Mouse (Mus musculus) ovary, postnatal 36 days (tissue): Measurements from ENCODE around the gene Mfap5.
"Not testable (repeated sequence)": the region's sequence is repeated elsewhere in the genome, so short reads cannot be mapped to it uniquely, and the experiment has no call there.

Source experiments
- DNase-seq: peaks from one replicate; pipeline ENCODE4 v3.0.0; 2022; ENCODE audit warnings: low spot score, mixed read lengths

The Mfap5 gene

GRCm38 (mm10) chr6:122512914-122513878, 7.6 kb downstream of the Mfap5 start:
- DNase-seq = no peak

- DNase-seq = no peak
Observed at GRCm38 (mm10) chr6:122514312-122514711, 8.7 kb downstream of the Mfap5 start.

DNA sequence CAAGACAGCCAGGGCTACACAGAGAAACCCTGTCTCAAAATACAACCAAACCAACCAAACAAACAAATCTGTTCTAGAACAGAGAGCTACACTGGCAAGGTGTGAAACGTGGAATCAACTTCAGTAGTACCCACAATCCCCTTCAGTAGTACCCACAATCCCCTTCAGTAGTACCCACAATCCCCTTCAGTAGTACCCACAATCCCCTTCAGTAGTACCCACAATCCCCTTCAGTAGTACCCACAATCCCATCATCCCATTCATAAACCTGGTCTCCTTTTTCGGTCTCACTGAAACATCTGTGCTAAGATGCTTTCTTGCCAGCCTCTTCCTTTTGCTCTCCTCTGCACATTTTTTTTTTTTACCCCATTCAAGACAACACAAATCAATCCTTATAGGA, 10.1 kb downstream of the Mfap5 start:
- not testable (repeated sequence) for DNase-seq

DNA sequence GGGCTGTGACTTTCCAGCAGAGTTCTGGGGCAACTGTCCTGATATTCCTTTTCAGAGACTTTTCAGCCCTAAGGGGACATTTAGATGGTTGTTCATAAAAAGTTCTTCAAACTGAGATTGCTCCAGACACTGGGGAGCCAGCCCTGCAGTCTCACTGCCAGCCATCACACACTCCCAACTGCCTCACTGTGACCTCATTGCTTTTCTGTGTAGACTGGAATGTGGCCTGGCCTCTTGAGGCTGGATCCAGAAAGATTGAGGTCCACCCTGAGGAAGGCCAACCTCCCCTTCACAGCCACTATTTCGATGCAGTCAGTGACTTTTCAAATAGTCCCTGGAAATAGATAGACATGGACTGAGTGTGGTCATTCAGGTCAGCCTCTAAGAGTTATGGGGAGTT, 12.0 kb downstream of the Mfap5 start:
- no peak for DNase-seq

GRCm38 (mm10) chr6:122519384-122519783, 13.7 kb downstream of the Mfap5 start:
- no peak for DNase-seq

GRCm38 (mm10) chr6:122522595-122522994, 16.9 kb downstream of the Mfap5 start:
- DNase-seq = no peak

- no peak for DNase-seq
Observed at GRCm38 (mm10) chr6:122523289-122523688, 17.6 kb downstream of the Mfap5 start.

DNA sequence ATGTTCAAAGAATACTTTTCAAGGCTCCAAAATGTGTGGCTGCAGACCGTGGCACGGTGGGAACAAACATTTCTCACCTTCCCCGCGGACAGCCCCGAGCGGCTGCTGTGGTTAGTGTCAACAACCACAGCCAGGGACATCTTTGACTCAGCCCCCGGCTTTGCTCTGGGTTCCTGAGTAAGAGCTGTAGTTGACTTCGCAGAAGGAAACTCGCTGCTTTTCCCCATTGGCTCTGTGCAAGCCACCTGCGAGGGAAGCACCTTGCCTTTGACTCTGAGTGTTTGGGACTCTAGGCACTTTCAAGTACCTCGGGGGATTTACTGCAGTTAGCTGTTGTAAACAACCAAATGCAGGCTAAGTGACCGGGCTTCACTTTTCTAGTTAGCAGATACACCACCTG, 22.0 kb downstream of the Mfap5 start:
- DNase-seq = no peak

DNA sequence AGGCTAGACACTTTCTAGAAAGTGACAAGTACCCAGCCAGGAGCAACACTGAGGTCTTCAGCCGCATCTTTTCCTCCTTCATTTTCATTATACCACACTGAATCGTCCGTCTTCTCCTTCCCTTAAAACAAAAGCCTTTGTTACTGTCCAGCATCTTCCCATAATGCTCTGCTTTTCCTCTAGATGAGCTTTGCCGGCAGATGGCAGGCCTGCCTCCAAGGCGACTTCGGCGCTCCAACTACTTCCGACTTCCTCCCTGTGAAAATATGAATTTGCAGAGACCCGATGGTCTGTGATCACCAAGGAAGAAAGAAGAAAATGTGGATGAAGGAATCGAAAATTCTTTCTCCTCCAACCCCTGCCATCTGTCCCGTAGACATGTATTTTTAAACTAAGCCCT, 22.5 kb downstream of the Mfap5 start:
- no peak for DNase-seq

DNA sequence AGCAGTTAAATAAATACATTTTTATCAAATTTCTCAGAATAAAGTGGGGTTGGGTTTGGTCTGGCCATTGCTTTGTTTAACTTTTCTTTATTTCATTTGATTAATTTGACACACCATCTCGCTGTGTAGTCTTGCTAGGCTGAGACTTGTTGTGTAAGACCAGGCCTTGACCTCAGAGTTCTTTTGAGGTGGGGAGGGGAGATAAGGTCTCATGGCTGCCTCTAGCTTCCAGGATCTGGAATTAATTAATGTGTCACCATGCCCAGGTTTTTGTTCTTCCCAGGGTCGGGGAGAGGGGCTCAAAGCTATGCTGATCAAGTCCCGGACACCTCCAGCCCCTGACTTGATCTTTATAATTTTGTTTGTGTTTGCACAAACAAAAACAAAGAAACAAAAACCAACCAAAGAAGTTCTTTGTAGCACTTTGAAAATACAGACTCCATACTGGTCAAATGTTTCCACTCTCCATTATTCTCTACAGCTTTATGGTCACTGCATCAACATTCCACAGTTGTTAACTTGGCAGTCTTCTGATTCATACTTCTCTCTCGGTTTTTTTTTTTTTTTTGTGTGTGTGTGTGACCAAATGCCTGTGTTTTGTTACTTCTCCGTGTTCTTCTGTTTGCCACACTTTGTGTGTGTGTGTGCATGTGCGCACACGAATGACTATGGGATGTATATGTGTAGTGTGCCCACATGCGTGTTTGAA, 26.0 kb downstream of the Mfap5 start:
- DNase-seq = no peak

DNA sequence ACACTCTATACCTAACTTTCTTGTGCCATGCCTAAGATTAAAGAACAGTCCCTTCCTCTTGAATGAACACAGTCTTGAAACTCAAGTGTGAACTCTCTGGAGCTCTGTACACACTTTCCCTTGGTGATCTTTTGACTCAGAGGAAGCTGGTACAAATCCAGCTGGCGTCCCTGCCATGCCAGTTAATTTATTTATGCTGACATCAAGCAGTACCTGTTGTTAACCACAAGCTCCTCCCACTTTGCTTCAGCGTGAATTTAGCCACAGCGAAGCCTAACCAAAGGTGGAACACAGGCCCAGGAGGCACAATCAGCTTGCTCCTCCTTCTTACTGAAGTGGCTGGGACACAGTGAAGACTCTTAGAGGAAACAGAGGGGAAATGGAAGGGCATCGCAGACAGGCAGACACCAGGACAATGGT, 27.2 kb downstream of the Mfap5 start:
- DNase-seq = no peak

DNA sequence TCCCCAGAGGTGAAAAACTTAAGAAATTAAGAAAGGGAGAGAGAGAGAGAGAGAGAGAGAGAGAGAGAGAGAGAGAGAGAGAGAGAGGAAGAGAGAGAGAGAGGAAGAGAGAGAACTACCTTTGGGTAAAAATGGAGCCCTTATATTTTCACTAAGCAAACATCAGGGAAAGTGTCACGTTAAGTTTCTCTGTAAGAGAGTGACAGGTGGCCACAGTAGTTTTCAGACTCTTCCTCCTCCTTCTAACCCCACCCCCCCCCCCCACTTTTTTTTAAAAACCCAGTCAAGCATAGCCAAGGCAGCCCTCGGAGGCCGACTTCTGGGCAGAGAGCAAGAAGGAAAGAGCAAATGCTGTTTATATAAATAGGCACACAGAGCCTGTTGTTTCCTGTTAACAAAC, 28.4 kb downstream of the Mfap5 start:
- no peak for DNase-seq

- no peak for DNase-seq
Observed at GRCm38 (mm10) chr6:122539564-122539963, 33.9 kb downstream of the Mfap5 start.

DNA sequence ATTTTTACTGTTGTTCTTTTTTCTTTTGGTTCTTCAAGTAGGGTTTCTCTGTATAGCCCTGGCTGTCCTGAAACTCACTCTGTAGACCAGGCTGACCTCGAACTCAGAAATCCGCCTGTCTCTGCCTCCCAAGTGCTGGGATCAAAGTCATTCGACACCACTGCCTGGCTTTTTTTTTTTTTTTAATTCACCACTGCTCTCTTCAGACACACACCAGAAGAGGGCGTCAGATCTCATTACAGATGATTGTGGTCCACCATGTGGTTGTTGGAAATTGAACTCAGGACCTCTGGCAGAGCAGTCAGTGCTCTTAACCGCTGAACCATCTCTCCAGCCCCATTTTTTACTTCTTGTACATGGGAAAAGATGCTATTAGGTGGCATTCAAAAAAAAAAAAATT, 36.8 kb downstream of the Mfap5 start:
- DNase-seq = not testable (repeated sequence)

DNA sequence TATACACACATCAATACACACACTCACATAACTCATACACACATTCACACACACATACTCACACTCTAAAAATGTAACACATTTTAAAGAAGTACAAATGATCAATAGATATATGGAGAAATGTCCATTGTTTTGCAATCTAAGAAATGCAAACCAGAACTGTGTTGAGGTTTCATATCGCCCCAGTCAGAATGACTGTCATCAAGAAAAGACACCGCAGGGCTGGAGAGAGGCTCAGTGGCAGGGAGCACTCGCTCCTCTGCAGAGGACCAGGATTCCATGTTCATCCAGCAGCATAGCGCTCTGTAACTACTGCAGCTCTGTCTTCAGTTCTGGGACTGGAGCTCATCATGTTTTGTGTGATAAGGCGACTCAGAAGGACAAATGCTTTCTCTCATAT, 37.9 kb downstream of the Mfap5 start:
- DNase-seq = no peak

- no peak for DNase-seq
Observed at GRCm38 (mm10) chr6:122544672-122545071, 39.0 kb downstream of the Mfap5 start.

- no peak for DNase-seq
Observed at GRCm38 (mm10) chr6:122545289-122545882, 39.7 kb downstream of the Mfap5 start.

DNA sequence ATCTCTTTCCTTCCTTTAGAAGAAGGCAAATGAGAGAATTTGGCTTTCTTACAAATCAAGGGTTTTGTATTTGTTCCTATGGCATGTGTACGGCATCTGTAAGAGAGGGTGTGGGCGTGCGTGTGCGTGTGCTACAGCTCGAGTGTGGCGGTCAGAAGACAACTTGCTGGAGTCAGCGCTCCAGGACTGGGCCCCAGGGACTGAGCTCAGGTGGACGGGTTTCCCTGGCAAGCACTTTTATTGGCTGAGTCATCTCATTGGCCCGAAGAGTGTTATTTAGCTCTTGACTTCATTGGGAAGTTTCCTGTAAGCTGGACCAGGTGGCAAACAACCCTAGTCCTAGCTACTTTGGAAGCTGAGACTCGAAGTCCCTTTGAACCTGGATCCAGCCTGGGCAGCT, 40.3 kb downstream of the Mfap5 start:
- DNase-seq = no peak

GRCm38 (mm10) chr6:122553606-122554005, 48.0 kb downstream of the Mfap5 start, which contains the start of gene Aicda:
Gene Aicda (plus strand): TSS chr6:122553801.
- DNase-seq = no peak

DNA sequence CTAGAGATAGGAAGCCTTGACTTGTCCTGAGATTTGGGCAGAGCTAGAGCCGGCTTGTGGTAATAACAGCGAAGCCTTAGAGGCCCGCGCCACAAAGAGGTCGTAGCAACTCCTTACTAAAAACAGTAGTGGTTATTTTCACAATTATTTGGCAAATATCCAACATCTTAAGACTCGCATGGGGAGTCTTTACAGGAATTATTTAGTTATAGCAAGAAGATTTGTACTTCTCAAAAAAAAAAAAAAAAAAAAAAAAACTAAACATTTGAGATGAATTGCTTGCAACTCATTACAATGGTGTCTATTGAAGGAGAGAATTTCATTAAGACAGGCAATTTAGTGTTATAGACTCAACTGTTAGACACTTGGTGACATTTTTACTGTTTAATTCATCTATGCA, 48.5 kb downstream of the Mfap5 start:
- DNase-seq = no peak

DNA sequence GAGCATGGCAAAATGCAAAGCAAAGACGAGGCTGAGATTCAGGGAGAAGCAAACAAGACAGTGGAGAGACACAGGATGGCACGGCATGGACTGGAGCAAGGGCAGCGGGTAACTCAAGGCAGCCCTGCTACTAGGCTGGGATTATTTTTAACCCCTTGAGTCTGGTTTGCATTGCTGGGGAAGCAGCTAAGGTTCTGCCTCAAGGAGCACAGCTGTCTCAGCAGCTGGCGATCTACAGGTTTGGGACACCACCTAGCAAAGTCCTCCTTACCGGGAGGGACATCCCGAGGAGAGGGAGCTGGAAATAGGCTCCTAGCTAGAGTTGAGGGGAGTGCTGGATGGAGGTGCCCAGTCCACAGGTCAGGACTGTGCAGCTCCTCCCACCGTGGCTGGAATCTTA, 49.6 kb downstream of the Mfap5 start:
- no peak for DNase-seq

- peak; percentile 32 for DNase-seq
Observed at GRCm38 (mm10) chr6:122556959-122557561, 51.4 kb downstream of the Mfap5 start.
